Mouse (Mus musculus) brown adipose tissue, adult 24 weeks (tissue): ENCODE data around the gene Catip. TPM values are rescaled to one million over a fixed set of nuclear protein-coding genes. Genes with fewer than 3 reads are reported as not detected.
"Not testable (repeated sequence)": the region's sequence is repeated elsewhere in the genome, so short reads cannot be mapped to it uniquely, and the experiment has no call there.

Source experiments
- H3K27ac ChIP-seq: fragments of 200-500 bp; replicated peaks from 2 replicates; pipeline ENCODE4 v1.5.1; 2012; ENCODE audit warnings: low read depth, mild to moderate bottlenecking, low read length
- H3K4me1 ChIP-seq: fragments of 200-500 bp; 2 replicates; pipeline ENCODE4 v1.6.1; 2012; ENCODE audit warnings: low read length, mixed read lengths; ENCODE audit not compliant: control insufficient read depth, insufficient read depth, insufficient read length
- H3K4me3 ChIP-seq: fragments of 200-500 bp; 2 replicates; pipeline ENCODE4 v1.5.1; 2012; ENCODE audit warnings: low read depth, mild to moderate bottlenecking, low read length, moderate library complexity; ENCODE audit not compliant: insufficient read depth
- polyA plus RNA-seq: library from polyadenylated mRNA; stranded (reverse); fragments of >200 nt; gene quantifications from 2 replicates; pipeline ENCODE4 v1.2.4, GENCODE M21; 2012; ENCODE audit not compliant: missing spikeins, insufficient read depth, insufficient read length

Gene Catip
- polyA plus RNA-seq, 1 experiment = not detected

DNA sequence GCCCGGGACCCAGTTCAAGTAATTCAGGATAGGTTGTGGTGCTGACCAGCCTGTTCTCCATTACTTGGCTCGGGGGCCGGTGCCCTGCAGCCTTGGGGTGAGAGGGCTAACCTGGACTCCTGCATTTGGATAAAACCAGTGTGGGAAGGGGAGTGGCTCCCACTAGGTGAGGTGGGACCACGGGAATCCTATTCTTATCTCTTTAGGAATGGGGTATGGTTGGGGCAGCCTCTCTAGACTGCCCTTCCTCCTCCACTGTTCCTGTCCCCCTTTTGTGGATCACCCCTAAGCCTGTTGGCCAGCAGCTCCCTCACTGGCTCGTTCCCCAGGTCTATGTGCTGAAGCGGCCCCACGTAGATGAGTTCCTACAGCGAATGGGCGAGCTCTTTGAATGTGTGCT, 32.4 kb downstream of the Catip start:
- Histone ChIP-seq H3K4me3 (no peak overlapping the region), H3K27ac (no peak overlapping the region), H3K4me1 (peaks cover 5% of the 10 kb centered on the region; the same call in 1 of the 2 replicates)

DNA sequence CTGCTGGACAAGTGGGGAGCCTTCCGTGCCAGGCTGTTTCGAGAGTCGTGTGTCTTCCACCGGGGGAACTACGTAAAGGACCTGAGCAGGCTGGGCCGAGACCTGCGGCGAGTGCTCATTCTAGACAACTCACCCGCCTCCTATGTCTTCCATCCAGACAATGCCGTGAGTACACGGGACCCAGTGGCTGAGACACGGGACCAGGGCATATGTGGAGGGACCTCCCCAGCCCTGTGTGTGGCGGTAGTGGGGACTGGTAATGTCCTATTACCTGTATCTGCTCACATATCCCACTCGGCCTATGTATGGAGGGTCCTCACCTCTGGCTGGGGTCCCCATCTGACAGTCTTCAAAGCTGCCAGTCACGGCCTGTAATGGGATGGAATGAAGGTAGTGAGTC, 33.0 kb downstream of the Catip start:
- no peak overlapping the region for H3K27ac ChIP-seq

DNA sequence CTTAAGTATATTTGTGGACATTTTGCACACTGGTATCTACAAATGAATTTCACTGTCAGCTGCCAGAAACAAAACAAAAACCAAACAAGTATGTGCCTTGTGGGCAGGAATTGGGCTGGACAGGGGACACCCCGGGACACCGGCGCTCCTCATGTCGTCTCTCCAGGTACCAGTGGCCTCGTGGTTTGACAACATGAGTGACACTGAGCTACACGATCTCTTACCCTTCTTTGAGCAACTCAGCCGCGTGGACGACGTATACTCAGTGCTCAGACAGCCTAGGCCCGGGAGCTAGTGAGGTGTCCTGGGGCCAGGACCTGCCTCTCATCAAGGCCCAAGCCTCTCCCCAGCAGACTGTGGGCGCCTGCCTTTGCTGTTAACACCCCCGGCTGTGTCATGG, 33.4 kb downstream of the Catip start:
- no peak overlapping the region for H3K27ac ChIP-seq
- H3K4me3 ChIP-seq = no peak overlapping the region
- no peaks in the 10 kb centered on the region; the same call in 1 of the 2 replicates for H3K4me1 ChIP-seq

More for the DNA sequence above, 33.0 kb downstream of the Catip start:
- Histone ChIP-seq H3K4me3 (no peak overlapping the region), H3K4me1 (peaks cover under 1% of the 10 kb centered on the region; the same call in 1 of the 2 replicates)

DNA sequence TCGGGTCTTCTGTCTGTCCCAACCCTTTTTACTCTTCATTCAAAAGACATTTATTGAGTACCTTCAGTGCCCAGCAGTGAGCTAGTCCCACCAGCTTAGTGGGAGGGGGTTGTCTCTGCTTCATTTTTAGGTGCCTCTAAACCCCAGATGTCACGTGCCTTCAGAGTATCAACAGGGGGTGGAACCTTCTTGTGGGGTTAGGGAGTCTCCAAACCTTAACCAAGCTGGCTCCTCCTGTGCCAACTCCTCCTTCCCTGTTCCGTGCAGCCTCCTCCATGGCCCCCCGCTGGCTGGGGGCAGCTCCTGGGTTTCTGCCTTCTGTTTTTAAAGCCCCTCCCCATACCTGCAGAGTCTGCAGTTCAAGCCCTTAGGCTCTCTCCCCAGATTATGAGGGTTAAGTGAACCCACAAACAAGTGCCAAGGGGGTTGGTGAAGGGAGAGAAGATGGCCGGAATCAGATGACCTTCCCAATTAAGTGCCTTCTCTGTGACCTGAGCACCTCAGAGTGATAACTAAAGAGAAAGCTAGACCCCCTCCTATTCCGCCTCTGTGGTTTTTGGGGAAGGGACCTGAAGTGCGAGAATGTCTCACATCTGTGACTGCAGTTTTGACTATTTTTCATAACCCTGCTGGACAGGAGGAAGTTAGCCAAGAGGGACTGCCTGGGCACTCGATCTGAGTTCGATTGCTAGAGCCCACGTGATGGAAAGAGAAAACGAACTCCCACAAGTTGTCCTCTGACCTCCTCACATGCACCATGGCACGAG, 34.7 kb downstream of the Catip start:
- peak overlapping the region; percentile 92 for H3K27ac ChIP-seq
- peak overlapping the region; percentile 53 for H3K4me3 ChIP-seq
- not testable (repeated sequence) for H3K4me1 ChIP-seq

DNA sequence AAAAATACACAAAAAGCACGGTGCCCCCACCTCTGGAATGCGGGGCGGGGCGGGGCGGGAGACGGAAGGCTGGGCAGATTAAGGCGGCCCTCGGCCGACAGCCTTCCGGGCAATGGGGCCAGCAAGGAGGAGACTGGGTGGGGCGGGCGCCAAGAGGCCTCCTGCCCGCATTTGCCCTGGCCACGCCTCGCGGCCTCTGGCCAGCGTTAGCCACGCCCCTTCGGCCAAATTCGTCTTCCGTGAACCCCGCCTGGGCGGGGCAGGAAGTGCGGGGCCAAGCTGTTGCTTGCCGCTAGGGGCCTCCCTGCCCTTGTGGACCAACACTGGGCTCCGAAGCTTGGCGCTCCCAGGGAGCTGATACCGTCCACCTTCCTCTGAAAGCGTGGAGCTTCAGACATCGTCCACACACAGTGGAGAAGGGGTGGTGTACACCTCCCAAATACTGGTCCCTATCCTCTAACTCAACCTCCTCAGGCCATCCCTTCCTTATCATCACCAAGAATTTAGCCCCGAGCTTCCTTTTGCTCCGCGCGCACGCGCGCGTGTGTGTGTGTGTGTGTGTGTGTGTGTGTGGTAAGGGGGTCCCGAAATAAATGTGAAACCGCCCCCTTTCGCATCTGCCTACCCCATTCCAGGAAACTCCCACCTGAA, 35.5 kb downstream of the Catip start:
- H3K27ac ChIP-seq = peak overlapping the region; percentile 92
- H3K4me1 ChIP-seq = no peaks in the 10 kb centered on the region; the same call in 1 of the 2 replicates
- peak overlapping the region; percentile 60 for H3K4me3 ChIP-seq

DNA sequence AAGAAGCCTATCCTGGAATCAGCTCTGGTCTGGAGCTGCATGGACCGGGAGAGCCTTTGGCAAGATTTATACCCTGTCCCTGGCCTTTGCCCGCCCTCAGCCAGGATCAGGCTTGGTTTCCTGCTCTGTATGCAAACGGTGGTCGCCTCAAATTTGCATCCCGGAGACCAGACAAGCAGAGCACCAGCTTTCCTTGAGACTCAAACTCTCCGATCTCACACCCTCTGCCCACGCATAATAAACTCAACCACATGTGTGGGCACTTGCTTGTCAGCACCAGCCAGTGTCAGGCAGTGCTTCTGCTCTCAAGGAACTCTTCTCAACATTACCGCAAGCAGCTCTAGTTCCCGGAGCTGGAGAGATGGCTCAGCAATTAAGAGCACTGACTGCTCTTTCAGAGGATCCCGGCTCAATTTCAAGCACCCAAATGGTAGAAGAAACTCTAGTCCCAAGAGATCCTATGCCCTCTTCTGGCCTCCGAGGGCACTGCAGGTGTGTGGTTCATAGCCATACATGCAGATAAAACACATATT, 36.1 kb downstream of the Catip start:
- H3K4me3 ChIP-seq = peak overlapping the region; percentile 60
- H3K4me1 ChIP-seq = no peaks in the 10 kb centered on the region; the same call in 1 of the 2 replicates
- peak overlapping the region; percentile 91 for H3K27ac ChIP-seq

DNA sequence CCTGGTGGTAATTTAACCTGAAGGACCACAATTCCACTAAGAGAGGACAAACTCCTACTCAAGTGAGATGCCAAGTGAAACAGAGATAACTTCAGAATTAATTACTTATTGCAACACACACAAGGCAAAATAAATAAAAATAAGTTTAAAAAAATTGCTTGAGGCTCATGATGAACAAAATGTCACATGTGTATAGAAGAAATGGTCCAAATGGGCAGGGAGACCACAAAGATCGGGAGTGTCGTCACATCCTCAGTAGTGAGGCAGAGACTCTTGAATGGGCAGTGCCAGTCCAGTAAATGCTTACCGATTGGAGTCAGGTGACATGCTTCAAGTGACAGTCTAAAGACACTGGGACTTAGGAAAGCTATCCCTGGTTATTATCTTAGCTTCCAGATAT, 38.6 kb downstream of the Catip start:
- Histone ChIP-seq H3K4me3 (no peak overlapping the region), H3K4me1 (no peaks in the 10 kb centered on the region), H3K27ac (no peak overlapping the region)

DNA sequence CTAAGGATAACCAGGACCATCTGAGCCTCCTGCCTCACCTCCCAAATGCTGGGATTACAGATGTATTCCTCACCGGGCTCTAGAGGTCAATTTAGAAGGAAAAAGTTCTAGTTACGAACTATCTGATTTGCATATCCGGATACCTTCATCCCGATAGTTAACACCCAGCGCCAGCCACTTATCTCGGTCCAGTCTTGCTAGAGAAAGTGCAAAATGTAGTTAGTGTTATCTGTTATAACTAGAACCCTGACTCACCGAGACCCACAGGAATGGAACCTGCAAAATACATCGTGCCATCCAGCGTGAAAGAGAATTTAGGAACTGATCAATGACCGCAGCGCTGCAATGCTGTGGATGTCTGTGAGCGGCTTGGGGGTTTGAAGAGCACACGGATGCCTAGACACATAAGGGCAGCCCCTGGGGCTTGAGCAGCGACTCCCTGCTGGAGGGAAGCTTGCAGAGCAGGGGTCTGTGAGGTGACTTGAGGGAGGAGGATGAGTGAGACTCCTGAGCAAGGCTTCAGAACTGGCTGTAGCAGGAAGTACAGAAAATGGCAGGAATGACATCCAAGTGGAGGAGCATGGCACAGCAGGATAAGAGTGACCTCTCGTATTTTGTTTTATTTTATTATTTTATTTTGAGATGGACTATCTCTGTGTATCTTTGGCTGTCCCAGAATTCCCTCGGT, 39.3 kb downstream of the Catip start:
- no peak overlapping the region for H3K4me3 ChIP-seq
- no peak overlapping the region for H3K27ac ChIP-seq
- no peaks in the 10 kb centered on the region for H3K4me1 ChIP-seq

DNA sequence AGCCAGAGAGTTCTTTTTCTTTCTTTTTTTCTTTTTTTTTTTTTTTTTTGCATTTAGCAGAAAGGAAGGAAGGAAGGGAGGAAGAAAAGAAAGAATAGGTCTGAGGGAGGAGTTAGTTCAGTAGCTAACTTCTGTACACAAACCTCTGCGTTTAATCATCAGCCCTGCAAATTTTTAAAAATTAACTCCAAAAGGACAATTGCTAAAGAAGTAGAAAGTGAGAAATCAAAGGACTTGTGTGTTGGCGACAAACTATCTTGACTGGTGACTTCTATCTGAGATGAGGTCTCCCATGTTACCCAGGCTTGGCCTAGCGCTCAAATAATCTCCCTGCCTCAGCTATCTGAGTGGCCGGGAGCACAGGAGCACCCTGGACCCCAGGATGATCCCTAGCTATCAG, 42.3 kb downstream of the Catip start:
- no peak overlapping the region for H3K4me3 ChIP-seq
- no peak overlapping the region for H3K27ac ChIP-seq
- H3K4me1 ChIP-seq = no peaks in the 10 kb centered on the region

DNA sequence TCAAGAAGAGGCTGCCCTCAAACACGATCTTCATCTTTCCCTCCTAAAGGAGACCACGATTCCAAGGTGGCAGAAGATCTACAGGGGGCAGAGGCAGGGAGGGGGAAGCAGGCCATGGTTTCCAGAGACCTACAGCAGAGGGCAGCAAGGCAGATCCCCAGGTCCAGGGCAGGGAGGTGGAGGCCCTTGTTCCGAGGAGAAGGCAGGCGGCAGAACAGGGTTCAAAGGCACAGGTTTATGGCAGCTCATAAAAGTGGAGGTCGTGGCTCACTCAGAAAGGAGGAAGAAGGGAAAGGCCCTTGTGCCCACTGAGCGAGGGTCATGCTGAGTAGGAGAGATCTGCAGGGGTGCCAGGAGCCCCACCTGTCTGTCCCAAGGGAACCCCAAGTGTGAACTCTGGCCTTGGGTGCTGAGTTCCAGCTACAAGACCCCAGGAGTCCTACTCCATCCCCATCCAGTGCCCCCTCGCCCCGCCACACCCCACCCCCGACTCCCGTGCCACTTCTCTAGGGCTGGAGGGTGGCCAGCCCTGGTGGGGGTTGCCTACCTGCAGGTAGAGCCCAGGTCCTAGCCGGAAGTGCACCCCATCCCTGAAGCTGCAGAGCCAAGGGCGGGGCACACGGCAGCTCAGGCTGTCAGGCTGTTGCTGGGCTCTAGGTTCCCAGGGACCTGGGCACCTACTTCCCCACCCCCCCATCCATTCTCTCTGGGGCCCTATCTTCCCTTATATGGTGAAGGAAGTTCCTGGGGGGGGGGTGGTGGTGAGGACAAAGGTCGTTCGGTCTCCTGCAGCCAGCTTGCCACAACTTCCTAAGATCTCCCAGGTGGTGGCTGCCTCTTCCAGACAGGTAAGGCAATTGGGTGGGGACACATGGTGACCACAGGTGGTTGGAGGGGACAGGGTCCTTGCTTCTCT, 46.9 kb downstream of the Catip start, which contains the start of gene Vil1:
Gene Vil1 (plus strand): TSS at position 788 of the 916 bp plus-strand sequence.
- H3K4me1 ChIP-seq = no peaks in the 10 kb centered on the region
- no peak within 1 kb of the TSS for H3K27ac ChIP-seq
- H3K4me3 ChIP-seq = no peak within 1 kb of the TSS

DNA sequence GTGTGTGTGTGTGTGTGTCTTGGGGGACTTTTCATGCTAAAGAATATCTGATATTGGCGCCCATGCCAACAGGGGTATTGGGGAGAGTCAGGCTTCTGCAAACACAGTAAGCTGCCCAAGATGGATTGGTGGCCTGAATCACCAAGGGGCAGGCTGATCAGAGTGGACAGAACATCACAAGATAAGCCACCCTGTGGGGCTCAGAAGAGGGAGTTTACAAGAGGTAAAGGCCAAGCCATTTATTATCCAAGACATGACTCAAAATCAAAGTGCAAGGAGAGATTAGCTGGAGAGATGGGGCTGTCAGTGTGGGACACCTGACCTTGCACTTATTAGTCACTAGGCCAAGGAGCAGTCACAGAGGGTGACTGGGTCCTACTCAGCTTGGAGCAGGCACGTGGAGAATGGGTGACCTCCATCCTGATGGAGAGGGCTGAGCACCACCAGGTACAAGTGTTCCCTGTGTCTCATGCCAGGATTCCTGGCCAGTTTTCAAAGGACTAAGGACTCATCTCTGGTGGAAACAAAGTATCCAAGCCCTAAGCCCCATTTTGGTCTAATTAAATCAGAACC, 49.9 kb downstream of the Catip start:
- Histone ChIP-seq H3K4me1 (no peaks in the 10 kb centered on the region), H3K4me3 (no peak overlapping the region), H3K27ac (no peak overlapping the region)

DNA sequence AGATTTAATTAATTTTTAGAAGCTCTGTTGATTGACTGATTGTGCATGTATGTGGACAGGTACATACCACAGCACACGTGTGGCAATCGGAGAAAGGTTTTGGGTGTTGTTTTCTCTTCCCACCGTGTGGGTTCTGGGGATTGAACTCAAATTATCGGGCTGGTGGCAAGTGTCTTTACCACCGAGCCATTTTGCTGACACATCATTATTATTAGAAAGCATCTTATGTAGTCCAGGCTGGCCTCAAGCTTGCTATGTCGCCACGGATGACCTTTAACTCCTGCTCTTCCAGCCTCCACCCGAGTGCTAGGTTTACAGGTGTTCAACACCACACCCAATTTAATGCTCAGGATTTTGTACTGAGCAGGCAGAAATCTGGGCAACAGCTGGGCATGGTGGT, 50.8 kb downstream of the Catip start:
- H3K27ac ChIP-seq = no peak overlapping the region
- no peaks in the 10 kb centered on the region for H3K4me1 ChIP-seq
- no peak overlapping the region for H3K4me3 ChIP-seq

DNA sequence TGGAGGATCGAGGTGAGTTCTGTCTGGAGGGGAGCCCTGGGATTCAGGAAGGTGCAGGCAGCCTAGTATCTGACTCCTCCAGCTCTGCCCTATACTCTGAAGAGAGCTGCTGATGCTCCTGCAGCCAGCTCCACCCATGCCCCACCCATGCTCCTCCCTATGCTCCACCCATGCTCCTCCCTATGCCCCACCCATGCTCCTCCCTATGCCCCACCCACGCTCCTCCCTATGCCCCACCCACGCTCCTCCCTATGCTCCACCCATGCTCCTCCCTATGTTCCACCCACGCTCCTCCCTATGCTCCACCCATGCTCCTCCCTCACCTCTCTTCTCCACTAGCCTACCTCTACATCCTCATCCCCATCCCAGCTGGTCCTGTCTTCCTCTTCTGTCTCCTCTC, 53.2 kb downstream of the Catip start:
- no peak overlapping the region for H3K27ac ChIP-seq
- no peaks in the 10 kb centered on the region for H3K4me1 ChIP-seq
- H3K4me3 ChIP-seq = no peak overlapping the region
